ENCODE assay signal across 10 mouse cellular contexts in the genomic region with DNA sequence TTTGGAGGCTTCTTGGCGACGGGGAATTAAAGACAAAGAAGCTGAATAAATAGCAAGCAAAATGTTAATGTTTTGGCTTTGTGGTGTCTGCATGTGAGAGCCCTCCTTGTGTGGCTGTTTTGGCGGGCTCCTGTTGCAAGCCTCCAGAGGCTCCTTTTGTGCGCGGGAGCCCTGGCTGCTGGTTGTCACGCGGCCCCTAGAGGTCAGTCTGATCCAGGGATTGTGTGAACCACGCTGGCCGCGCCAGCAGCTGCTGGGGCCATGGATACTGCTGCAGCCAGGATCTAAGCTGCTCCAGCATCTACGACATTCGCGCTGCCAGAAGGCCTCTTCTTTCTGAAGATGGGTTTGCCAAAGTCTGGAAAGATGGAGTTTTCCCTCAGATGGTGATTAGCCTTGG.
A peak's percentile ranks its signal among the peaks of the same experiment; 100 is the strongest.
DNase-seq lines count a peak whose midpoint lies in the region; ATAC-seq and TF ChIP-seq lines count a peak whose summit lies in the region.
"Had no signal": no experiment of that assay in that cellular context is flagged by ENCODE, and none has a peak within 500 bp of the region (broad histone marks: within the 10 kb centered on the region; RNA-seq: fewer than 3 reads in every experiment).

No protein-coding gene starts in this region.

- H3K9me3 ChIP-seq in heart, embryonic 12.5 days (replicated peaks): peaks cover 10% of the 10 kb centered on the region; the same call in 1 of the 2 replicates
- no peaks in the 10 kb centered on the region for H3K9me3 ChIP-seq in embryonic facial prominence, embryonic 14.5 days (ENCODE audit: control insufficient read depth, low read length)
- no peaks in the 10 kb centered on the region; the same call in 1 of the 2 replicates for H3K9me3 ChIP-seq in hindbrain, embryonic 11.5 days (ENCODE audit: control insufficient read depth, low read length)
- H3K9me3 ChIP-seq: G1E had no signal

- H3K27ac ChIP-seq in heart, adult 2 months: no peak overlapping the region
- H3K27ac ChIP-seq in heart, embryonic 12.5 days (ENCODE audit: poor library complexity, severe bottlenecking): no peak overlapping the region
- H3K27ac ChIP-seq in embryonic facial prominence, embryonic 14.5 days (replicated peaks; ENCODE audit: low read depth, low read length): no peak overlapping the region
- no peak overlapping the region for H3K27ac ChIP-seq in hindbrain, embryonic 11.5 days (ENCODE audit: low read depth, low read length)
- H3K27ac ChIP-seq: limb, embryonic 13.5 days had no signal

- H3K4me1 ChIP-seq in heart, adult 2 months (ENCODE audit: control insufficient read depth, insufficient read depth, low read length): no peaks in the 10 kb centered on the region
- H3K4me1 ChIP-seq in heart, embryonic 12.5 days (replicated peaks): no peaks in the 10 kb centered on the region
- H3K4me1 ChIP-seq in embryonic facial prominence, embryonic 14.5 days (ENCODE audit: control insufficient read depth, insufficient read depth, low read length): no peaks in the 10 kb centered on the region
- H3K4me1 ChIP-seq in hindbrain, embryonic 11.5 days (replicated peaks; ENCODE audit: control insufficient read depth, insufficient read depth, low read length): no peaks in the 10 kb centered on the region
- H3K4me1 ChIP-seq: limb, embryonic 13.5 days had no signal

- ATAC-seq in heart, embryonic 12.5 days (ENCODE audit: insufficient number of reproducible peaks, low FRiP score): no peak
- ATAC-seq in embryonic facial prominence, embryonic 14.5 days (ENCODE audit: low read depth): no peak
- ATAC-seq in hindbrain, embryonic 11.5 days (ENCODE audit: low FRiP score): peak; percentile 51; the same call in 1 of the 2 replicates
- ATAC-seq in megakaryocyte progenitor cell, adult 5-6 weeks (replicated peaks; ENCODE audit: poor library complexity): peak; percentile 44; the same call in 1 of the 2 replicates

- no peak overlapping the region for H3K9ac ChIP-seq in heart, adult 2 months (ENCODE audit: low read depth, low read length)
- H3K9ac ChIP-seq in heart, embryonic 12.5 days: no peak overlapping the region
- no peak overlapping the region for H3K9ac ChIP-seq in embryonic facial prominence, embryonic 14.5 days (ENCODE audit: low read depth, low read length)
- no peak overlapping the region for H3K9ac ChIP-seq in hindbrain, embryonic 11.5 days (ENCODE audit: low read depth, low read length)
- H3K9ac ChIP-seq: limb, embryonic 13.5 days had no signal

- WGBS in heart, adult 2 months: 38% methylated on average over 13 of the region's 13 CpGs
- 34% methylated on average over 13 of the region's 13 CpGs for WGBS in heart, embryonic 12.5 days
- 45% methylated on average over 13 of the region's 13 CpGs for WGBS in embryonic facial prominence, embryonic 14.5 days
- WGBS in hindbrain, embryonic 11.5 days: 38% methylated on average over 13 of the region's 13 CpGs

- H3K27me3 ChIP-seq in heart, adult 2 months (ENCODE audit: control insufficient read depth, insufficient read depth, low read length): no peaks in the 10 kb centered on the region
- H3K27me3 ChIP-seq in heart, embryonic 12.5 days (replicated peaks): no peaks in the 10 kb centered on the region
- no peaks in the 10 kb centered on the region for H3K27me3 ChIP-seq in embryonic facial prominence, embryonic 14.5 days (replicated peaks; ENCODE audit: control insufficient read depth, insufficient read depth, low read length)
- no peaks in the 10 kb centered on the region for H3K27me3 ChIP-seq in hindbrain, embryonic 11.5 days (ENCODE audit: control insufficient read depth, insufficient read depth, low read length)
- H3K27me3 ChIP-seq: limb, embryonic 13.5 days had no signal

- TF ChIP-seq POLR2A in heart, adult 2 months (IDR thresholded peaks at IDR 0.05; ENCODE audit: insufficient read depth, low read depth, low read length): no peak

- peak; percentile 66 for TF ChIP-seq CTCF in heart, adult 2 months (IDR thresholded peaks at IDR 0.05)

- no peaks in the 10 kb centered on the region for H3K79me2 ChIP-seq in heart, adult 2 months (replicated peaks; ENCODE audit: control insufficient read depth, insufficient read depth, low read length)

- TF ChIP-seq EP300 in heart, adult 2 months (IDR thresholded peaks at IDR 0.05; ENCODE audit: insufficient read depth, low read depth, low read length): no peak

- DNase-seq in heart, adult 2 months: peak; percentile 19 to 37
- DNase-seq in Muller cell, postnatal 12 days (ENCODE audit: inconsistent ontology term): peak; percentile 3
- peak; percentile 44 for DNase-seq in embryonic facial prominence, embryonic 14.5 days (ENCODE audit: low spot score)
- peak; percentile 54 for DNase-seq in hindbrain, embryonic 11.5 days (ENCODE audit: low spot score)
- DNase-seq in spleen, adult 12 weeks (ENCODE audit: low spot score): no peak
- no peak for DNase-seq in urinary bladder, postnatal 14 days (ENCODE audit: low spot score)

- H3K36me3 ChIP-seq in heart, adult 2 months (ENCODE audit: control insufficient read depth, insufficient read depth, low read length): no peaks in the 10 kb centered on the region
- H3K36me3 ChIP-seq in heart, embryonic 12.5 days: no peaks in the 10 kb centered on the region
- no peaks in the 10 kb centered on the region for H3K36me3 ChIP-seq in embryonic facial prominence, embryonic 14.5 days (ENCODE audit: control insufficient read depth, insufficient read depth, low read length)
- H3K36me3 ChIP-seq in hindbrain, embryonic 11.5 days (ENCODE audit: control insufficient read depth, insufficient read depth, low read length): no peaks in the 10 kb centered on the region
- H3K36me3 ChIP-seq: G1E; limb, embryonic 13.5 days had no signal

- no peak overlapping the region for H3K4me3 ChIP-seq in heart, adult 2 months
- no peak overlapping the region for H3K4me3 ChIP-seq in heart, embryonic 12.5 days
- H3K4me3 ChIP-seq in embryonic facial prominence, embryonic 14.5 days (ENCODE audit: low read depth, low read length): no peak overlapping the region
- no peak overlapping the region for H3K4me3 ChIP-seq in hindbrain, embryonic 11.5 days (ENCODE audit: low read depth, low read length)
- H3K4me3 ChIP-seq: limb, embryonic 13.5 days had no signal

- H3K4me2 ChIP-seq in heart, embryonic 12.5 days: no peak overlapping the region
- no peak overlapping the region for H3K4me2 ChIP-seq in embryonic facial prominence, embryonic 14.5 days (ENCODE audit: low read depth, low read length)
- no peak overlapping the region for H3K4me2 ChIP-seq in hindbrain, embryonic 11.5 days (replicated peaks; ENCODE audit: low read depth, low read length)
- H3K4me2 ChIP-seq: limb, embryonic 13.5 days had no signal

- intact Hi-C loops in heart, adult 2 months (cut with DNase I): no loop called here

Comparison
In these comparisons a context has a peak if more than half of its experiments do, and no peak if none do; other contexts are left out.
1. DNase-seq: peak in heart, adult 2 months (2 of 2), Muller cell, postnatal 12 days (single experiment), embryonic facial prominence, embryonic 14.5 days (single experiment) and hindbrain, embryonic 11.5 days (single experiment); none in spleen, adult 12 weeks (single experiment) and urinary bladder, postnatal 14 days (single experiment).
2. ATAC-seq: peak in hindbrain, embryonic 11.5 days (single experiment) and megakaryocyte progenitor cell, adult 5-6 weeks (single experiment); none in heart, embryonic 12.5 days (single experiment) and embryonic facial prominence, embryonic 14.5 days (single experiment).